Mouse (Mus musculus) left cerebral cortex, adult 18-20 months (tissue): ENCODE data around the gene Vegfa. TPM values are rescaled to one million over a fixed set of nuclear protein-coding genes. Genes with fewer than 3 reads are reported as not detected.
"Not testable (repeated sequence)": the region's sequence is repeated elsewhere in the genome, so short reads cannot be mapped to it uniquely, and the experiment has no call there.

Source experiments
- DNase-seq, 2 experiments: peaks; one replicate each; pipeline ENCODE4 v3.0.0; 2021 to 2022; ENCODE audit warnings: low spot score in 2 of 2, mixed read lengths in 1 of 2
- total RNA-seq, 2 experiments: library from RNA; stranded (reverse); gene quantifications; 2 replicates each; pipeline ENCODE4 v1.2.3; 2021

The Vegfa gene
- total RNA-seq, 2 experiments from 2014 or later = 61.1 to 88.1 TPM

DNA sequence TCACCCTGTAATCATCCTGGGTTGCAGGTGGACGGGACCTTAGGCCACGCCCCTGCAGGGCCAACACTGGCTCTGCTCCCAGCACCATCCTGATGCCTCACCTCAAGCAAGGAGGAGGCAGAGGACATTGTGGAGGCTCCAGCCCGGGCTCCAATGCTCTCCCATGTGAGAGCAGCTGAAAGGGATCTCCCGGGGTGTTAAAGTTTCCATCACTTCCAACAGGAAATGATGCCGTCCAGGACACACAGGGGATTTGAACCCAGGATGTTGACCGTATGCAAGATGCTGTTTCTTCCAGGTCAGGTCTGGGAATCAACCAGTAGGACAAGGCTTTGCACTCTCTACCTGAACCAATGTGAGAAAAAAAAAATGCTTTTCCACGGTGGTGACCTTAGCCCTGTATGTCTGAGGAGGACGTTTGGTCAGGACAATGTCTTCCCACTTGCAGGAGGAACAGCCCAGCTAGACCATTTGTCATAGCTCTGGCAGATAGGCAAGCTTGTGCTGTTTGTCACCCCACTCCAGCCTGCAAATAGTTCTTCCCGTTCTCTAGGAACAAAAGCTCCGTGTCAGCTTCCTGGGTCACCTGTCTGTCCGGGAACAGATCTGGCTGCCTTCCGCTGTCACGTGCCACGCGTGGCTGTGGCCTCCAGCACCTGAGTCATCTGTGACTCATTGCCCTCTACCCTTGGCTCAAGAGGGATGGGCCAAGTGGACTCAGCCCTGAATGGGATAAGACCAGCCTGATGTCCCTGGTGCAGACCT, 28.3 kb downstream of the Vegfa start:
- no peak for DNase-seq

DNA sequence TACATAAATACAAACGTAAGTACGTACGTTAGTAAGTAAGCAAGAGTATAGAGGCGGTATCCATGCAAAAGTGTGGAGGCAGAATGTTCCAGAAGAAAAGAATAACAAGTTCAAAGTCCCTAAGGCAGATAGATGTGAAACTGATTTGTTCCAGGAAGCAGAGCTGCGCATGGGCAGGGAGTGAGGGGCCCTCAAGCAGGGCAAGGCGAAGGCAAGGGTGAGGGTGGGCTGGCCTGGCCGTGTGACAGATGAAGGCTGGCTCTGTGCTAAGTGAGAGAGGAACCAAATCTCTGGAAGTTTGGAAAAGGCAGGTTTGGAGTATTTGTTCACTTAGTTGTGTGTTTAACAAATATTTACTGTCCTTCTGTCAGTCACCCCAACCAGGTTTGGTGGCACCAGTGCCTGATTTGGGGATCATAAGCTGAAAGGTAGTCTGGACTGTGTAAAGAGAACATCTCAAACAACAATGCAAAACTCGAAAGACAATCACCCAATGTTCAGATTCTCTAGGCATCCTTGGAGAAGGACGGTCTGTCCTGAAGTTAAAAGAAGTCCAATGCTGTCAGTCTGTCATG, 32.7 kb downstream of the Vegfa start:
- no peak for DNase-seq

DNA sequence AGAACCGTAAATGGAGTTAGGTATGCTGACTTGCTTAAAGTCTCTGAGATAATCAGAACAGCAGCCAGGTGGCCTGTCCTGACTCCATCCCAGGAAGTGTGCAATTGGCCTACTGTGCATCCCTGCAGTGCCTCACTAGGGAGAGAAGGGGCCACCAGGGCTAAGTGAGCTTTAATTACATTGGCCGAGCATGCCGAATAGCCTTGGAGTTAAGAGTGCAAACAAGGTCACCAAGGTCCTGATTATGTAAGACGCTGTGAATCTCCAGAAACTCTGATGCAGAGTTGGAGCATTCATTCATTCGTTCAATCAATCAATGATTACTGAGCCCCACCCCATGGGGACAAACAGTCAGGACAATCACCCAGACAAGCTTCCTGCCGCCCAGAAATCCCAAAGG, 33.8 kb downstream of the Vegfa start:
- no peak for DNase-seq

DNA sequence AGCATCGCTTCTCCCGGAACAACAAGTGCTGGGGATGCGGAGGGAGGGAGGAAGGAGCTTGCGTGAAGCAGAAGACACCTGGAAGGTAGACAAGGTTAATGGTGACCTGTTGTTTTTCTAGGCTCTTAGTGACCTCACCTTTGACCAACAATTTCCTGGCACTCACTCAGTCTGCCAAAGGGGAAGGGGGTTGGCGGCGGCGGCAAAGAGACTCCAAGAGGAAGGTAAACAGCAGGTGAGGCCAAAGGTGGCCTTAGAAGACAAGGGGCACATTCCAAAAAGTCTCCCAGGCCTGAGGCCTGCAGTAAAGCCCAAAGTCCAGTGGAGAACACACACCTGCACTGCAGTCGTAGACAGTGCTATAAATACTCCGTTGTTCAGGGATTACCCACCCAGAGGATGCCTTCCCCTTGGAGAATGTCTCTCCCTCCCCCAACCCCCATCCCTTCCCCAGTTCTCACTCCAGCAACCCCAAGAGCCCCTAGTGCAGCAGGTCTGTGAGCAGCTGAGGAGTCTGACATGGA, 35.2 kb downstream of the Vegfa start:
- DNase-seq = no peak

DNA sequence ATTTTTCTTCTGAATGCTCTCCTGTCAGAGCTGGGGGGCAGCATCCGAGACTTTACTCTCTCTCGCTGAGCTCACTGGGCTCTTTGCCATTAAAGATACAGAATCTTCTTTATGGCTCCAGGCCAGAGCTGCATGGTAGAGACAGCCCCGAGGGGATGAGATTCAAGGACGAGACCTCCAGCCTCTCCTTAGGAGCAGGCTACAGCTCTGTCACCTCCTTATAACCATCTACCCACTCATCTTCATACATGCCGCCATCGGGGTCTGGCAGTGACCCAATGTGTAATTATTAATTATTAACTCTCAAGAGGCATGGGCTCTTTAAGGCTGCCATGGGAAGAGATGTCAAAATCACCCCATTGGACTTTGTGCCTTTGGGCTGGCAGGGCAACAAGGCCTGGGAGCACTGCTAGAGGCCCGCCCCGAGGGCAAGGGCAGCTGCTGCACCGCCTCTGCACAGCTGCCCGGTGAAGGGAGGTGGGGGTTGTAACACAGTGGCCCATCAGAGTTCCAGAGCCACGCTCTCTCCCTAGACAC, 37.8 kb downstream of the Vegfa start:
- no peak for DNase-seq

DNA sequence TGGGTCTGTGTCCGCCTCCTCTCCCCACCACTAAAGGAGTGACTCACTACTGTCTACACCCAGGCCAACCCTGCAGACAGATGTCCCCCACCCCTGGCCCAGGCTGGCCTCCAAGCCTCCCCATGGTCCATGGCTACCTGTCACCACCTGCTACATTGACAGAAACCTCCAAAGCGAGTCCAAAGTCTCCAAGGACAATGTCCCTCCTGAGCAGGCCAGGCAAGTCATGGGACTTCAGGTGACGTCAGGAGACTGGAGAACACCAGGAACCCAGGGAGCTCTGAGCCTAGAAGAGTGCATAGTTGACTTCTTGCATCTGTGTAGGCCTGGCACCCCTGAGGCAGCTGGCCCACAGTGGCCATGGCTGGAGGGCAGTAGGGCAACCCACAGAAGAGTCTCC, 45.3 kb downstream of the Vegfa start:
- no peak for DNase-seq

DNA sequence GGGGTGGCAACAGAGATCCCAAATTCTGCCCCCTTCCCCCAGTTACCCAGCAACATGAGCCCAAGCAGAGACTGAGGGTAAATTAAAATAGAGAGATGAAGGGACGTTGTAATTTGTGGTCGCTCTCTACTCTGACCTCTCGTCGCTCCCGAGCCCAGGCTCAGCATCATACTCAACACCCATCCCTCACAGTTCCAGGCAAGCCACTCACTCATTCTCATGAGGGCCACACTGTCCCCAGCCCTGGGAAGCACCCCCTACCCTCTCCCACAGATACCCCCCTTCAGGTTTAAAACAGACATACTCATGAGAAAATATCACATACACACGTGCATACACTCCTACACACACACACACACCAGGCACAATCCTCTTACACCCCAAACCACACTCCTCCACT, 45.8 kb downstream of the Vegfa start:
- DNase-seq = no peak

DNA sequence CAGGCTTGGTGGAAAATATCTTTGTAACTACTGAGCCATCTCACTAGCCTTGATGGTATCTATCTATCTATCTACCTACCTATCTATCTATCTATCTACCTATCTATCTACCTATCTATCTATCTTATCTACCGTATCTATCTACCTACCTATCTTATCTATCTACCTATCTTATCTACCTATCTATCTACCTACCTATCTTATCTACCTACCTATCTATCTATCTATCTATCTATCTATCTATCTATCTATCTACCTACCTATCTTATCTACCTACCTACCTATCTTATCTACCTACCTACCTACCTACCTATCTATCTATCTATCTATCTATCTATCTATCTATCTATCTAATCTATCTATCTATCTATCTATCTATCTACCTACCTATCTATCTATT, 49.0 kb downstream of the Vegfa start:
- DNase-seq = not testable (repeated sequence)

DNA sequence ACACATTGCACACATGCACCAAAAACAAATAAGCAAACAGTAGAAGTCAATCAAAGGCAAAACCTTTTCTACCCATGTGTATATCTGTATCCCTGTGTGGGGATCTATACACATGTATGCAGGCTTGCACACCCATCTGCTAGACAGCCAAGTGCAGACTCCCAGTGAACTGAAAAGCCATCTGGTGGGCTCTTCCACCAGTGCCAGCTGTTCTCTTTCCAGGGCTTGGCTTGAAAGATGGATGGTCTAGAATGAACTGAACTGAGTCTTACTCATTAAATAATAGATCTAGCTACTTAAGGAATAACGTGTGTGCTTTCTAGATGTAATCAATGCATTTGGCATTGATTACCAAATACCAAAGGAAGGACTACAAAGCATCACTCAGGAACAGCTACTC, 50.3 kb downstream of the Vegfa start:
- DNase-seq = no peak

DNA sequence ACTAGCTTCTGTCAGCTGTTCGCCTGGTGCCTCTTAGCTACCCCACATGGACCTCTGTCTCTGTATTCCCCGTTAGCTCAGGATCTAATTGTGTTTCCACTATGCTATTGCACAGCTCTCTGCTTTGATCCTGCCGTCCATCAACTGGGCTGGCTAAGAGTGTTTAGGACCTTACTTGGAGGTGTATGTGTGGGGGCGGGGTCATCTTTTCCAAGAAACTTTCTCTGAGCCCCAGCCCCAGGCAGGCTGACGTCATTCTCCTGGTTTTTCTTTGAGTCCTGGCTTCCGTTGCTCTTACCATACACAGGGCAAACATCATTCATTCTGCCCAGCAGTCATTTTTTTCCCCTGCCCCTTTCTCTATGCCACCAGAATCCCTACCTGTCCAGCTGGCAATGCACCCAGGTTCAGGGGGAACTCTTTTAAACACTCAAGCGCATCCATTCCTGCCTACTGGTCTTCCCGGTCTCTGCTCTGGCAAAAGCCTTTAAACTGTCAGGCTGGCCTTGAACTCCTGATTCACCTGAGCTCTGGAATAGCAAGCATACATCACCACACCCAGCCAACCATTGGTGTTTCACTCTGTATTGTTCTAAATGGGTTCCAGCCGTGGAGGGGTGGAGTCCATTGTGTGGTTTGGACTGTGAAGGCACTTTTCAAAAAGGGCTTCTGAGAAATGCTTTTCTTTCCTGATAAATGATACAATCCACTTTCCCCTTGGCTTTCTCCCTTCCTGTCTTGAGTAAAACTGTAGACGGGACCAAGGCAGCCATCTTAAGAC, 53.0 kb downstream of the Vegfa start:
- DNase-seq = no peak

DNA sequence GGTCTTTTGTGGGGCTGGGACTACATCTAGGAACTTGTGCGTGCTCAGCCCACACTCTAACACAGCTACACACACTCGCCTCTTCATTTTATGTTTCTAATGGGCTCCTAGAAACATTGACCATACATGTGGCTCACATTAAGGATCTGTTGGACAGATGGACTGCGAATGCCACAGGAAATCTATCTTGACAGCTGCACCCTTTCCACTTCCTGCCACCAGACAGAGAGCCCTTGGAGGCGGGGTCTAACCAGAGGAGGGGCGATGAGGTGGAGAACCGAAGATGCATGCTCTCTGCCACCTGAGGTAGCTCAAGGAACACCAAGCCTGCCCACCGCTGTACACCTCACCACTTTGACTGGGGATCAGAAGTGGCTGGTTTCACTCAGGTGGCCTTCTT, 57.7 kb downstream of the Vegfa start:
- DNase-seq = no peak

DNA sequence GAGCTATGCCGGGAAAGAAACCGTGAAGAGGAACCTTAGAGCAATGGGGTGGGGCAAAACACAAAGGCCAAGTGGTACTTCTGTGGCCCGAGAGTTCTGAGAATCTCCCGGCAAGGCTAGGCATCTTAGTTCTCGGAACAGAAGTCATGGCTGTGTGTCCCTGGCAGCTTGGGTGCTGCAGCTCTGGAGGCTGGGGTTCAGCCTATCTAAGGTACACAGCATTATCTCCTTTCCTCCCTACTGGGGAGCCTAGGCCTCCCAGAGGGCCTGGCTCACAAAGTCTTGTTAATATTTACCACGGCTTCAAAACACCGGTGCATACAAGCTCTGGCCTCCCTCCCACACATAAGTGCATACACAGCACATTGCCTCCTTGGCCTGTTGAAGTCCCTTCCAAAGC, 59.0 kb downstream of the Vegfa start:
- DNase-seq = no peak

DNA sequence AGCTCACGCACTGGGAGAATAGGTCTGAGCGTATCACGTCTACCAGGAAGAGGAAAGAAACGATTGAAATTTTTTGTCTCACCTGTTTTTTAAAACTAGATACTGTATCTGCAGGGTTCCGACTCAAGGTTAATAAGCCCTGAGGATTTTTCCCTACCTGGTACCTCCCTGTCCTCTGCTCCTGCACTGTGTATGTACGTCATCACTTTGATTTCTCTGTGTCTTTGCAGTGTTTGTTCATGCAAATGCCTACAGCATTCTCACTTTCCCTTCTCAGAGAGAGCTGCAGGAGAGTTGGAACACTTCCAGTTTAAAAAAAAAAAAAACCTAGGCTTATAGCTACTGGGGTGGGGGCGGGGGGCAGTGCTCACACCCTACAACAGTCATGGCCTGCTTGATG, 59.8 kb downstream of the Vegfa start:
- no peak for DNase-seq

DNA sequence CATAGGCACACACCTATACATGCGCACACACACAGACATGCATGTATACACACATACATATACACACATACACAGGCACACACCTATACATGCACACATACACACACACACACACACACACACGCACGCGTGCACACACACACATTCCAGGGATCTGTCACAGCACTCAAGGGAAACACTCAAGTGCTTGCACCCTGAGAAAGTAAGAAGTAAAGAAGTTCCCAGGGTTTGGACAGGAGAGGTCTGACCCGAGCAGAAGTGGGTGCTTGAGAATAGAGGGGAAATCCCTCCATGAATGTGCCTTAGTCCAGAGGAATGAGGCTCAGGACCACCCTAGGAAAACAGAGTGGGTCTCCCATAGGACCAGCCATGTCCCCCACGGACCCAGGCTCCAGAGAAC, 60.4 kb downstream of the Vegfa start:
- no peak for DNase-seq

DNA sequence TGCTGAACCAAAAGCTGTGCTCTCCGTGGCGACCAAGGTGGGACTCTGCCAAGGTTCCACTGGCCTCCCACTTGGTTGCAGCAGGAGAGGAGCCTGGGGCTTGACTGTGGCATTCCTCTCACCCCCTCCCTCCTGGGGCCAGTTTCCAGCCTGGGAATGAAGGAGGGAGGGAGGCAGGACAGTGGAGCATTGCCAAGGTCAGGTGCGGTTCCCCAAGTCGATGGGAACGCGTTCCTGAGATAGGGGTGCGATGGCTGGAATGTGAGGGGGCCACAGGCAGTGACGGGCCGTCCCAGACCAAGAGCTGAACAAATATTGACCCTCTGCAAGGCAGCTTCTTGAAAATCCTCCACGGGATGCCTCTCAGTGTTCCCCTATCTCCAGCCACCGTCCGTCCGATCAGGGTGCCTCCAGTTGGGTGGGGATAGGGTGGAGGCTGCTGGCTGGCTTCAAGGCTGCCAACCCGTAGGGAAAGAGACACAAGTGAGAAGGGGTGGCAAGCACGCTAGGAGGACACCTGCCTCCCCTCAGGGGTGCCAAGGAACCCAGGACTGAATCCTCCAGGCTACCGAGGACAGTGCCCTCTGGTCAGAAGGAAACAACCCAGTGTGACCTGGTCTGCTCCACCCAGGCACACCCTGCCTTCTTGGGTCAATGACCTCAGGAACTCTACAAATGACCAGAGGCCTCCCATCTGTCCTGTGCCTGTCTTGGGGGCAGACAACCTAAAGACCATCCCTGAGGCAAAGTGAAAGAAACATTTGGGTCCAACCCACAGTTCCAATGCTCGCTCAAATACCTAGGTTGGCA, 61.2 kb downstream of the Vegfa start:
- DNase-seq = no peak

DNA sequence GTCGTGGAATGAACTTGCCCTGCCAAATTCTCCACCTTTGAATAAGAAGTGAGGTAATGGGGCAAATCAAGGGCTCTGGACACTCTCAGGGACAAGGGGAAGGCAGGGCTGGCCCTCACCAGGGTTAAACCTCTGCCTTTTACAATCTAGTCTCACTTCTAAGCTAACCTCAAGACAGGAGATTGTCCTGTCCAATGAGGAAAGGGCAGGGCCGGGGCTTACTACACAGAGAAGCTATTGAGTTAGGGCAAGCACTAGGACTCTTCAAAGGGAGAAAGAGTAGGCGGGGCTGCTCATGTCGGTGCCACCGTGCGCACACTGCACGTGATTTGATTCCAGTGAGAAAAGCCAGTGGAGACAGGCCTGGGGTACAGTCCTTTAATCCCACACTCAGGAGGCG, 62.6 kb downstream of the Vegfa start:
- no peak for DNase-seq

DNA sequence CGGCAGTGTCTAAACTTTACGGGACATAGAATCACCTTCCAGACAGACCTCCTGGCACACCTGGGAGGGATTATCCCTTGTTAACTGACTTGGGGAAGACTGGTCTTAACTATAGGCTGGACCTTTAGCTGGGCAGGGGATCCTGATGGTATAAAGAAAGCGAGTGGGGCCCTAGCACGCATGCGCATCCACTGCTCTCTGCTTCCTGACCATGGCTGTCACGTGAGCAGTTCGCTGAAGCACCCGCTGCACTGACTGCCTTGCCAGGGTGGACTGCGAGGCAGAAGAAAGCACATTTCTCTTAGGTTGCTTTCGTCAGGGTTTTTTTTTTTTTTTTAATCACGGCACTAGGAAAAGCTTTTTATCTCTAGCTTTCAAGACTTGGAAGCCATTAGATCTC, 63.8 kb downstream of the Vegfa start:
- DNase-seq = no peak
